Mouse (Mus musculus) spleen, adult 2 months (tissue): ENCODE results near the gene Ush2a. TPM values are rescaled to one million over a fixed set of nuclear protein-coding genes. Genes with fewer than 3 reads are reported as not detected.

Experiments used
- DNase-seq, 2 experiments: peaks; one replicate each; pipeline versions ENCODE4 v3.0.0 to v3.0.0-alpha.2; 2012 to 2021; ENCODE audit warnings: low spot score in 2 of 2, low read depth in 1 of 2
- H3K27ac ChIP-seq: fragments of 200-500 bp; 2 replicates; pipeline ENCODE4 v1.5.1; 2012; ENCODE audit warnings: low read length, inconsistent platforms; ENCODE audit not compliant: insufficient read depth
- H3K27me3 ChIP-seq: fragments of 200-500 bp; 2 replicates; pipeline ENCODE4 v1.6.1; 2012; ENCODE audit warnings: mild to moderate bottlenecking, moderate library complexity, low read length, inconsistent platforms; ENCODE audit not compliant: control insufficient read depth, insufficient read depth
- H3K36me3 ChIP-seq: fragments of 200-500 bp; 2 replicates; pipeline ENCODE4 v1.6.1; 2012; ENCODE audit warnings: mild to moderate bottlenecking, low read length, inconsistent platforms; ENCODE audit not compliant: control insufficient read depth, insufficient read depth
- H3K4me1 ChIP-seq: fragments of 200-500 bp; 2 replicates; pipeline ENCODE4 v1.6.1; 2011; ENCODE audit warnings: inconsistent platforms; ENCODE audit not compliant: control insufficient read depth, insufficient read depth, insufficient read length
- H3K4me3 ChIP-seq: fragments of 200-500 bp; 2 replicates; pipeline ENCODE4 v1.5.1; 2011; ENCODE audit warnings: mild to moderate bottlenecking, inconsistent platforms; ENCODE audit not compliant: insufficient read depth, insufficient read length; ENCODE audit errors: extremely low read depth
- CTCF ChIP-seq: fragments of 200-500 bp; IDR thresholded peaks from 2 replicates; pipeline ENCODE4 v1.5.1; 2011; ENCODE audit warnings: mild to moderate bottlenecking, inconsistent platforms; ENCODE audit not compliant: insufficient read depth, insufficient read length, insufficient replicate concordance; ENCODE audit errors: extremely low read depth
- POLR2A ChIP-seq: fragments of 200-500 bp; IDR thresholded peaks from 2 replicates; pipeline ENCODE4 v1.6.1; 2011; ENCODE audit warnings: low read depth, low read length, inconsistent platforms
- WGBS: fragments of 180-500 bp; shearing (Covaris S2); methylation state at CpG from one replicate; pipeline ENCODE4 v1.1.7; 2018; 5-methylcytosine and 5-hydroxymethylcytosine counted together
- polyA plus RNA-seq: library from polyadenylated mRNA; depleted of rRNA; stranded (reverse); fragments of >200 nt; gene quantifications from 2 replicates; pipeline ENCODE4 v1.2.3, GENCODE M21; 2012; rRNA removed

The Ush2a gene
- not detected in 2 replicates for polyA plus RNA-seq

DNA sequence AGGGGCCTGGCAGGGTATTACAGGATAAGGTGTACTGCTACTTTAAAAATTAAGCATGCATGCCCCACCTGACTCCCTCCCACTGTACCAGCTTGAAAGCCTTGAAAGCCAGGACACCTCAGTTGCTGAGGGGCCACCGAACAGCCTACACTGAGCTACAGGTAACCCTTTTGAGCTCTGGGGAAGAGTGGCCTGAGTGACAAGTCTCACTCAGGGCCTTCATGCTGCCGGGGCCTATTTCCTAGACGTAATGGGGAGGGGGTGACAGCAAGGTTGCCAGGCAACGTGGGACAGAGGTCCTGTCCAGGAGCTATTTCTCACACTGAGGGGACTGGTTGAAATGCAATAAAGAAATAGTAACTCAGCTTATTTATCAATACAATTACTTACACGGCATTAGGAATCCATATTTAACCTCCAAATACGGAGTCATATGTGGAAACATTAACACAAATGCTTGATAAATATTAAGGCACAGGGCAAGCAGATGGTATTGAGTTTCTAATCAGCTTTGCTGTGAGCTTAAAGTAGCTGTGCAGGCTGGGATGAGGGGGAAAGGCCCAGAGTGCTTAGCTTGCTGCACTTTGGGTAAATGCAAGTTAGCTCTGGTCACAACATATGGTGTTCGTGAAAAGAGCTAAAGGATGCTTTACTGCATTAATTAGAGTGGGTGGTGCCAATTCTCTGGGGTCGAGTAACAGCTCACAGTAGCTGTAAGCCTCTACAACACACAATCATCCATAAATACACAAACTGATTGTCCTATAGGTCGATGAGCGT is at the start of gene Ush2a:
Gene Ush2a, plus strand, starts transcription at position 121 of the 780 bp plus-strand sequence.
- Histone ChIP-seq H3K4me3 (no peak within 1 kb of the TSS), H3K4me1 (no peaks in the 10 kb centered on the region), H3K27me3 (no peaks in the 10 kb centered on the region), H3K27ac (no peak within 1 kb of the TSS), H3K36me3 (no peaks in the 10 kb centered on the region)
- TF ChIP-seq CTCF (no peak), POLR2A (no peak)
- 81% methylated on average over 10 of the region's 10 CpGs for WGBS
- no peak for DNase-seq

- no peaks in the 10 kb centered on the region for H3K4me1 ChIP-seq
- no peak for TF ChIP-seq POLR2A
- no peak for TF ChIP-seq CTCF
- no peak overlapping the region for H3K27ac ChIP-seq
- 76% methylated on average over 10 of the region's 10 CpGs for WGBS
- no peak for DNase-seq
- no peaks in the 10 kb centered on the region for H3K27me3 ChIP-seq
- no peak overlapping the region for H3K4me3 ChIP-seq
- H3K36me3 ChIP-seq = no peaks in the 10 kb centered on the region
Observed at GRCm38 (mm10) chr1:188214885-188215611, 46.8 kb upstream of the Ush2a start.

DNA sequence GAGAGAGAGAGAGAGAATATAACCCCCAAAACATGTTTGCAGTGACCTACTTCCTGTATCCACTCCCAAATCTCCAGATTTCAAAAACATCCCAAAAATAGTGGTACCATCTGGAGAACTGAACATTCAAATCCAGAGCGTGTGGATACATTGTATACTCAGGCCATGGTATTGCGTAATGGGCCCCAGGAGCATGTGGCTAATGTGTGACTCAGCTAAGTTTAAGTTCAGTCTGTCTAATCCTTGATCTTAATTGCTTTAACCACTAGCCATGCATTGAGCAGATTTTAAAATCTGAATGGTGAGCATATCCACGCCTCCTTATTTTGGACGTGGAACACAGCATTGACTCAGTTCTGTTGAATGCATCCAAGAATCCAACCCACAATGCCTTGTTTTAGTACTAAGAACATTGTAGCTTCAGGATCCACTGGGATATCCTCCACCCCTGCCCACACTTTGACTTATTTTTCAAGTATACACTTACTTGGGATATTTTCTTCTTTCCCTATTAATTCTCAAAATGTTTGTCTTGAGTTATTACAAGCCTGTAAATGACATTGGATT is 40.5 kb upstream of the Ush2a start:
- DNase-seq = no peak
- TF ChIP-seq CTCF = no peak
- TF ChIP-seq POLR2A = no peak
- 73% methylated on average over 4 of the region's 4 CpGs for WGBS

GRCm38 (mm10) chr1:188233036-188233724 is 28.6 kb upstream of the Ush2a start:
- no peak overlapping the region for H3K27ac ChIP-seq
- DNase-seq = no peak
- TF ChIP-seq CTCF = no peak
- TF ChIP-seq POLR2A = no peak
- H3K4me3 ChIP-seq = no peak overlapping the region
- no peaks in the 10 kb centered on the region for H3K4me1 ChIP-seq
- WGBS = 81% methylated on average over 5 of the region's 5 CpGs
- no peaks in the 10 kb centered on the region for H3K36me3 ChIP-seq
- no peaks in the 10 kb centered on the region for H3K27me3 ChIP-seq

More for the DNA sequence above, 40.5 kb upstream of the Ush2a start:
- H3K4me3 ChIP-seq = no peak overlapping the region
- H3K27ac ChIP-seq = no peak overlapping the region
- no peaks in the 10 kb centered on the region for H3K27me3 ChIP-seq
- H3K36me3 ChIP-seq = no peaks in the 10 kb centered on the region
- H3K4me1 ChIP-seq = no peaks in the 10 kb centered on the region

GRCm38 (mm10) chr1:188238636-188239035 is 23.2 kb upstream of the Ush2a start:
- no peaks in the 10 kb centered on the region for H3K27me3 ChIP-seq
- no peak for TF ChIP-seq CTCF
- TF ChIP-seq POLR2A = no peak
- no peak overlapping the region for H3K4me3 ChIP-seq
- H3K27ac ChIP-seq = no peak overlapping the region
- no peaks in the 10 kb centered on the region for H3K4me1 ChIP-seq
- H3K36me3 ChIP-seq = no peaks in the 10 kb centered on the region
- DNase-seq = no peak

DNA sequence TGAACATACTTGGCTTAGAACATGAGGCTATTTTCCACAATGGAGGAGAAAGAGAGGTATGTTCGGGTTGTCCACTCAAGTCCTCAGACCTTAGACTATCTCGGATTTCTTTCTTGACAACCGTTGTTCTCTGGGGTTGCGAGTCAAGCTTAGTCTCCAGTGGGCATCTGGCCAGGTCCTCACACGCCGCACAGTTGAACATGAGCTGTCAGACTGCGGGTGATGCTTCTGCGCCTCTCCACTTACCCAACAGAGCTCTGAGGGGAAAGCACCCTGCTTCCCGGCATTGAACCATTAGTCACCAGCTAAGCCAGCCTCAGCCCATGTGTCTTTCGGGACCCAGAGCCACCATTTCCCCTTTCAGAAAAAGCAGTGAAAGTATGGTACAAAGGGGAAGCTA is 20.1 kb upstream of the Ush2a start:
- no peaks in the 10 kb centered on the region for H3K36me3 ChIP-seq
- DNase-seq = no peak
- no peak overlapping the region for H3K4me3 ChIP-seq
- H3K27ac ChIP-seq = no peak overlapping the region
- H3K4me1 ChIP-seq = no peaks in the 10 kb centered on the region
- TF ChIP-seq CTCF = no peak
- TF ChIP-seq POLR2A = no peak
- 87% methylated on average over 10 of the region's 10 CpGs for WGBS
- H3K27me3 ChIP-seq = no peaks in the 10 kb centered on the region
